Mouse (Mus musculus): ENCODE data around the gene Lmbrd2.
"Not testable (repeated sequence)": the region's sequence is repeated elsewhere in the genome, so short reads cannot be mapped to it uniquely, and the experiment has no call there.

The Lmbrd2 gene

GRCm38 (mm10) chr15:9132693-9133443 is 7.5 kb upstream of the Lmbrd2 start:
- no peak for DNase-seq (ENCODE audit: low read depth, low spot score)

GRCm38 (mm10) chr15:9134891-9135507 is 5.4 kb upstream of the Lmbrd2 start:
- no peak for DNase-seq (ENCODE audit: low read depth, low spot score)

GRCm38 (mm10) chr15:9139447-9139846 is 903 bp upstream of the Lmbrd2 start:
- no peak for DNase-seq (ENCODE audit: low read depth, low spot score)

GRCm38 (mm10) chr15:9140684-9141171 is 378 bp downstream of the Lmbrd2 start:
- peak; percentile 25 for DNase-seq (ENCODE audit: low read depth, low spot score)

GRCm38 (mm10) chr15:9155325-9155724 is 15.0 kb downstream of the Lmbrd2 start, which contains the start of gene Skp2:
Gene Skp2, minus strand, starts transcription at chr15:9155425.
- no peak for DNase-seq (ENCODE audit: low read depth, low spot score)

GRCm38 (mm10) chr15:9162557-9163070 is 22.3 kb downstream of the Lmbrd2 start:
- DNase-seq (ENCODE audit: low read depth, low spot score) = no peak

GRCm38 (mm10) chr15:9164125-9164524 is 23.8 kb downstream of the Lmbrd2 start:
- no peak for DNase-seq (ENCODE audit: low read depth, low spot score)

GRCm38 (mm10) chr15:9177038-9177437 is 36.7 kb downstream of the Lmbrd2 start:
- no peak for DNase-seq (ENCODE audit: low read depth, low spot score)

- DNase-seq (ENCODE audit: low read depth, low spot score) = no peak
Measured at GRCm38 (mm10) chr15:9183995-9184394, 43.6 kb downstream of the Lmbrd2 start.

GRCm38 (mm10) chr15:9189796-9190195 is 49.4 kb downstream of the Lmbrd2 start:
- no peak for DNase-seq (ENCODE audit: low read depth, low spot score)

GRCm38 (mm10) chr15:9192685-9193084 is 52.3 kb downstream of the Lmbrd2 start:
- not testable (repeated sequence) for DNase-seq (ENCODE audit: low read depth, low spot score)

GRCm38 (mm10) chr15:9198421-9198820 is 58.1 kb downstream of the Lmbrd2 start:
- no peak for DNase-seq (ENCODE audit: low read depth, low spot score)

- no peak for DNase-seq (ENCODE audit: low read depth, low spot score)
Measured at GRCm38 (mm10) chr15:9211891-9212290, 71.5 kb downstream of the Lmbrd2 start.

- DNase-seq (ENCODE audit: low read depth, low spot score) = not testable (repeated sequence)
Measured at GRCm38 (mm10) chr15:9213026-9213425, 72.7 kb downstream of the Lmbrd2 start.

GRCm38 (mm10) chr15:9213431-9213830 is 73.1 kb downstream of the Lmbrd2 start:
- DNase-seq (ENCODE audit: low read depth, low spot score) = not testable (repeated sequence)

- no peak for DNase-seq (ENCODE audit: low read depth, low spot score)
Measured at GRCm38 (mm10) chr15:9216446-9216845, 76.1 kb downstream of the Lmbrd2 start.

- not testable (repeated sequence) for DNase-seq (ENCODE audit: low read depth, low spot score)
Measured at GRCm38 (mm10) chr15:9230917-9231316, 90.6 kb downstream of the Lmbrd2 start.

- DNase-seq (ENCODE audit: low read depth, low spot score) = no peak
Measured at GRCm38 (mm10) chr15:9246345-9246744, 106.0 kb downstream of the Lmbrd2 start.

Measured in c-Kit-negative CD71-positive TER-119-positive erythroid progenitor cells, embryonic 14.5 days (primary cell).